Mouse (Mus musculus): ENCODE measurements around the gene Rpl19.

Rpl19 gene

GRCm38 (mm10) chr11:98022253-98022554 lies 4.3 kb upstream of the Rpl19 start:
- DNase-seq (ENCODE audit: low read depth, low spot score), result no peak

DNA sequence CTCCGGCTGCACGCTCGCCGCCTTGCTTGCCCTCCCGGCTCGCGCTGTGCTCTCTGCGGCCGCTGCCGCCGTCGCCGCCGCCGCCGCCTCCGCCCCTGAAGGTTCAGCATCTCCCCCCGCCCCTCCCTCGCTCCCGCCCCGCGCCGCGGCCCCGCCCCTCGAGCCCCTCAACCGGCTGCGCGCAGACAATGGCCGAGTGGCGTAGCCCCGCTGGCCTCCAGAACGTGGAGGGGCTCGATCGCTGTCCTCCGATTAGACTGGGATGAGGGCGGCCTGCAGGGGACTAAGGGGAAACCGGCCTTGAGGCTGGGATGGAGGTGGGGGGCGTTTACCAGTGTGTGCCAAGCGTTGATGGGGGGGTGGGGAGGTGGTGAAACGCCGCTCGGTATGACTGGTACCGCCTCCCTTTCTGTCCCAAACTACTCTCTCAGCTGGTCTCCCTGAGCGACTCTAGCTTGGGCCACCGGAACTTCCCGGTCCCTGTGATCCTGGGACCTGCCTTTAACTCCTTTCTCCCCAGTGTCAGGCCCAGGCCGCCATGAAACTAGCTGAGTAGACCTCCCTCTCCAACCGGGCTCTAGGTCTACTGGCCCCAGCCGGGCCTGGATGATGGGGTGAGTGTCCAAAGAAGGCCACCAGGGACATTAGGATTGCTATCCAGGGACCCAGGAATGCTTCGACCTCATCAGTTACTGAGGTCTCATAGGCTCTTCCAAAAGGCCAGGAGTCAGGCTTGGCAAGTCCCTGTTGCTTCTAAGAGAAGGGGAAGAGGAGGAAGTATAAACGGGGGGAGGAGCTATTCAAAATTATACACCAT lies 3.7 kb upstream of the Rpl19 start, which contains the start of gene Cacnb1:
Cacnb1 (minus strand) TSS at position 480 of the 817 bp plus-strand sequence.
- DNase-seq (ENCODE audit: low read depth, low spot score), result no peak

DNA sequence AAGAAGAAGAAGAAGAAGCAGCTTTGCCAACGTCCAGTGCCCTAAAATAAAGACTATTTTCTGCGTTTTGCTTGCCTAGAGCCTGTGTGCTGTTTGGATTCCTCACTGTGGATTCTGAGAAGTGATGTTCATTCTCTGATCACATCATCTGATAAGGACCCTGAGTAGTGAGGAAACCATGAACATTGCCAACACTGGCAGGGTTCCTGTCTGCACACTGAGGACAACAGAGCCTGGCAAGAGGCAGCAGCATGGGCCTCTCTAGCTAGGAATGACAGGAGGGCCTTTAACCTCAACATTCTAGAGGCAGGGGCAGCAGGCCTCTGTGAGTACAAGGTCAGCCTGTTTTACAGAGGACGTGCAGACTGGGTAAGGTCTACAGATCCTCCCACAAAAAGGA lies 2.0 kb upstream of the Rpl19 start:
- no peak for DNase-seq (ENCODE audit: low read depth, low spot score)

DNA sequence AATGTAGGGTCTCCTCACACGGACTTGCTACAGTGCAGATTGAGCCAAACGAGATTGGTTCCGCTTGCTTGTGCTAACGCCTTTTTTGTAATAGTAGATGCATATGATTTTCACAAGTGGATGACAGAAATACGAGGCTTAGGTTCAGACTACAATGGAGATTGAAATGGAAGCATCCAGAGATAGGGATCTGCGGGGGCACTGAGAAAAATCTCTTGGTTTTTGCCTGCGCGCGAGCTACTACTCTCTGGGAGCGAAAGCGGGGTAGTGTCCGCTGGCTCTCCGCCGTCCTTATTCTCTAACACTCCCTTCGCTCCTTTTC lies 301 bp upstream of the Rpl19 start:
- DNase-seq (ENCODE audit: low read depth, low spot score), result no peak

DNA sequence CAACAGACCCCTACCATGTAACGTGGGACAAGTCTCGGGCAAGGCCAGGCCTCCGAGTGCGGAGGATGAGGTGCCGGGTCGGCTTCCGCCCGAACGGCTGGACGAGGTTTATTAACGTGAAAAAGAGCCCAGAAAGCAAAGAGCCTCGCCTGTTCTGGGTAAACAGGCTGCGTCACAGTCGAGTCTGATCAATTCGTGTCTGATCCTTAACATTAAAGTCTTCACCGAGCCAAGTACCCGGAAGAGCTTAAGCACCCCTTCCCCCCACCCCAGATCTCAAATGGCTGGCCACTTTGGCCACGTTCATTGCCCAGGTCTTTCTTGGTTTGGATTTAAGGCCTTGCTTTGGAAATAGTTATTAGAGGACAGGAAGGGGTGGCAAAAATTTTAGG lies 783 bp downstream of the Rpl19 start:
- DNase-seq (ENCODE audit: low read depth, low spot score), result no peak

DNA sequence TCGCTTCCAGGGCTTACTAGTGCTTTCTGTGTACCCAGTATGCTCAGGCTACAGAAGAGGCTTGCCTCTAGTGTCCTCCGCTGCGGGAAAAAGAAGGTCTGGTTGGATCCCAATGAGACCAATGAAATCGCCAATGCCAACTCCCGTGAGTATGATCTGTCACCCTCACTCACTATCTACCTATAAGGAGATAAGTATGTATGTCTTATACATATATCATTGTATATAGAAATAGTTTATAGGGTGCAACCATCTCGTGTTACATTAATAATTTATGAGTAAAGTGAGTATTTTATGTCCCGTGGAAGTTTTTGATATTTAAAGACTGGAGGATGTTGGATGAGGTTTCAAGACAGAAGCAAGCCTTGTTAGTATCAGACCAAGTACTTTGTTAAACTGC lies 1.3 kb downstream of the Rpl19 start:
- no peak for DNase-seq (ENCODE audit: low read depth, low spot score)

DNA sequence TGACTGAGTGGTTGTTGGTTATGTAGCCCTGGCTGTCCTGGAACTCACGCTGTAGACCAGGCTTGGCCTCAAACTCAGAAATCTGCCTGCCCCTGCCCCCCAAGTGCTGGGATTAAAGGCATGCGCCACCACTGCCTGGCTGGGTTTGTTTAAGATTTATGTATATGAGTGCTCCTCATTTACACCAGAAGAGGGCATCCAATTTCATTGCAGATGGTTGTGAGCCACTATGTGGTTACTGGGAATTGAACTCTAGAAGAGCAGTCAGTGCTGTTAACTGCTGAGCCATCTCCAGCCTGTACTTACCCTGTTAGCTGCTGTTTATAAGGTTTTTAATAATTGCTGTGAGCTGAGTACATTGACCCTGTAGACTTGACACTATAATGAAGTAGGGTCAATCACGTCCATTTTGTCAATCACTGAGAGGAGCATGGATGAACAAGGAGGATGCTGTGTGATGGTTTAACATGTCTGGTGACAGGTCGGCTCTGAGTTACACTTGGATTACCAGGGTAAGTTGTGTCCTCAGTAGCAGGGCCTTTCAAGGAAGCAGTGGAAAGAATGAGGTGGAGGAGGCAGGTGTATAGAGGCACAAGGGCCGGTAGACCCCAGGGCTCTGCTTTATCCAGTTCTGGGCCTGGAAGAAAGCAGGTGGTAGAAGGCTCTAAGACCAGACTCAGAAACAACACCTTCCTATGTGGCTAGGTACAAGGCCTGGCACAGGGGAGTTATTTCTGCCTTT lies 4.4 kb downstream of the Rpl19 start:
- DNase-seq (ENCODE audit: low read depth, low spot score), result no peak

GRCm38 (mm10) chr11:98031443-98031770 lies 4.9 kb downstream of the Rpl19 start:
- DNase-seq (ENCODE audit: low read depth, low spot score), result peak; percentile 42

DNA sequence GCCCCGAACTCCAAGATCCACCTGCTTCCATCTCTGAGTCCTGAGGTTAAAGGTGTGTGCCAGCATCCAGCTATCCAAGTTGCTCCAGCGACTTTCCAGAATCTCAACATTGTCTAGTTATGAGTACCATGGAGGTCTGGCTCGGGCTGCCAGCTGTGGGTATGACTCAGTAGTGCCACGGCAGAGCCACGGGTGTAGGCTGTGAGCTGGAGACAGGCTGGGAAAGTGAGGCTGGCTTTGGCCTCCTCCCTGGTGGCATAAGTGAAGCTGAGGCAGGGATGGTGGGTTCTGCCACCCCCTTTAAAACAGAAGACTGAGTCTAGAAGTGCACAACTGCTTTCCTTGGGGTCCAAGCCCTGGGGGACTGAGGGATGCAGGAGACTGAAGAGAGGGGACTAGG lies 7.6 kb downstream of the Rpl19 start:
- no peak for DNase-seq (ENCODE audit: low read depth, low spot score)

- no peak for DNase-seq (ENCODE audit: low read depth, low spot score)
Measured at GRCm38 (mm10) chr11:98034840-98035239, 8.3 kb downstream of the Rpl19 start.

DNA sequence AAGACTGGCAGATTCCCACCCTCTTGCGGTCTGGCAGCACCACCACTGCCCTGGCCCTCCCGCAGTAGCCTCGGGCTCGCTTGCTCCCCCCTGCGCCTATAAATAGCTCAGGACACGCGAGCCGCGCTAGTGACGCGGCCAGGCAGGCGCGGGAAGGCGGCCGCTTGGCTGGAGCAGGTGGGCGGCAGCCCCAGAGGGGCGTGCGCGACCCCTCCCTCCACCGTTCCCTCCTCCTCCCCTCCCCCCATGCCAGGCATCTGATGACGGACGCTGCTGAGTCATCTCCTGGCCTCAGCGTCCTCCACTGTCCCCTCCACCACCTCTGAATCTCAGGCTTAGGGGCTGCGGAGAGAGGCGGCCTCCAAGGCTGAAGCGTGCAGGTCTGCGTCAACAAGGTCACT lies 9.5 kb downstream of the Rpl19 start:
- DNase-seq (ENCODE audit: low read depth, low spot score), result no peak

DNA sequence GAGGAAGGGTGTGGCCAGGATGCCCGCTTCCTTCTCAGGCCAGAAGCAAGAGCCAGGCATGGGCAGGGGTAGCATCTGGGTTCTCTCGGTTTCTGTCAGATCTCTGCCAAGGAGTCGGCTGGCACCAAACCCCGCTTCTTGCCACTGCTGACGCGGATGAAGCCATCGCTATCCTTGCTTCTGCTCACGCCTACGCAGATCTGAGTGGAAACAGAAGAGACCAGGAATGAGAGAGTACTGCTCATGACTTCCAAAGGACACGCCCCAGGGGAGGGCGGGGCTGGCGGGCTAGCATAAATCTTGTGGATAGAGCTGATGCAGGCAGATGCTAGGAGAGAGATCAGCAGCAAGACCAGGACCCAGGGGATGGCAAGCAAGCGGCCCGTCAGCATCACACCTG lies 11.4 kb downstream of the Rpl19 start:
- no peak for DNase-seq (ENCODE audit: low read depth, low spot score)

DNA sequence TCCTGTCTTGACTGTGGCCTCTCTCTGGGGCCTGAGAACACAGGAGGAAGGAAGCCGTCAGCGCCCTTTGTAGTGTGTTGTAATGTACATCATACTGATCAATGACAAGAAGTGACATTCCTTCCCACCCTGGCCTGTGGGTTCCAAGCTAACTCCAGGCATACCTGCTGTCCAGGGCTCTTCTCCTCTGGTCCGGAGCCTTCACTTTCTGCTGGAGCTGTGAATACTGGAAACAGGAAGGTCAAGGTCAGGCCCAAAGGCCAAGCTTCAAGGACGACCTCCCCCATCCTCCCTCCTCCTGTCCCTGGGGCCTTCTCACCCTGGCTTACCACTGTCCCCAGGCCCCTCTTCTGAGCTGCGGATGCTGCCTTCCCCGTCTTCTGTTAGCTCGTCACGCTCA lies 14.5 kb downstream of the Rpl19 start:
- DNase-seq (ENCODE audit: low read depth, low spot score), result no peak

GRCm38 (mm10) chr11:98042741-98043140 lies 16.2 kb downstream of the Rpl19 start:
- DNase-seq (ENCODE audit: low read depth, low spot score), result no peak

DNA sequence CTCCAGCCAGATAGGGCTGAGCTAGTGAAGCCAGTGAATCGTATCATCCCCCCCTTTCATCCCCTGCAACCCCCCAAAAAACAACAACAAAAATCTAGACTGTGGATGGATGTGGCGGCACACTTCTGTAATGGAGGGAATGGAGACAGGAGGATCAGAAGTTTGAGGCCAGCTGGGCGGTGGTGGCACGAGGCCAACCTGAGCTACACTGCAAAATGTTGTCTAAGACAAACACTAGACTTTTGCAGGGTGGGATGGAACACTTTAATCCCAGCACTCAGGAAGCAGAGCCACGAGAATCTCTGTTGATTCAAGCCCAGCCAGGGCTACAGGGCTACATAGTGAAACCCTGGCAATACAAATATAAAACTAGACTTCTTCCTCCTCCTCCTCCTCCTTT lies 17.6 kb downstream of the Rpl19 start:
- no peak for DNase-seq (ENCODE audit: low read depth, low spot score)

GRCm38 (mm10) chr11:98045596-98045995 lies 19.1 kb downstream of the Rpl19 start:
- no peak for DNase-seq (ENCODE audit: low read depth, low spot score)

DNA sequence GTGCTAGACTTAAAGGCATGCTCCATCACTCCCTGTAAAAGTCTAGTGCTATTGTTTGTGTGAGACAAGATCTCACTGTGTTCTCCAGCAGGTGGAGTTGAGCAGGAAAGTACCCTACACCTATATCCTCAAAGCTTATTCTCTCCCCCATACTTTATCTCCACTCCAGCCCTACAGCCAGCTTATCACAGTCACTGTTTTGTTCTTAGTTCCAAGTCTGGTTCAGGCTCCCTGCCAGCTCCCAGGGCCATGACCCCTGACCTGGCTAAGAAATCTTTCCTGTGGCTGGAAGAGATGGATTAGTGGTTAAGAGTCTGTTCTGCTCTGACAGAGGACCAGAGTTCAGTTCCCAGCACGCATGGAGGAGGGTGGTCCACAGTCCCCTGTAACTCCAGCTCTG lies 20.0 kb downstream of the Rpl19 start:
- DNase-seq (ENCODE audit: low read depth, low spot score), result no peak

DNA sequence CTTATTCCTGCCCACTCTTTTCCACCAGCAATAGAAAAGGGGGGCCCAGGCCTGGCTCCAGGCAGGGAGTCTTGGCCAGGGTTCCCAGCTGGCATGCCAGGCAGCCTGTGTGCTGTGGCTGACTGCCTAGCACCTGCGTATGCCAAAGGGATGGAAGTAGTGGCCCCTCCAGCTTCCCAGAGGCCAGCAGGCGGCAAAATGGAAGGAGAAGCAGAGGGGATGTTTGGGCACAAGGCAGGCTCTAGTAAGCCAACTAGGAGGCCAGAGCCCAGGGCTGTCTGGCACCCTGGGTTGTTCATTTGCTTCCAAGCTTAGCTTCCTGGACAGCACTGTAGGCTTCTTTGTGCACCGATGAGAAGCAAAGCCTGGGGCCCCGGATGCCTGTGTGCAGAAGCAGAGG lies 21.2 kb downstream of the Rpl19 start:
- DNase-seq (ENCODE audit: low read depth, low spot score), result no peak

GRCm38 (mm10) chr11:98049672-98050519 lies 23.4 kb downstream of the Rpl19 start:
- DNase-seq (ENCODE audit: low read depth, low spot score), result no peak

GRCm38 (mm10) chr11:98050520-98050815 lies 24.0 kb downstream of the Rpl19 start:
- no peak for DNase-seq (ENCODE audit: low read depth, low spot score)

GRCm38 (mm10) chr11:98050940-98051339 lies 24.4 kb downstream of the Rpl19 start:
- DNase-seq (ENCODE audit: low read depth, low spot score), result no peak

- DNase-seq (ENCODE audit: low read depth, low spot score), result no peak
Measured at GRCm38 (mm10) chr11:98051611-98052128, 25.2 kb downstream of the Rpl19 start.

Data from c-Kit-negative CD71-positive TER-119-positive erythroid progenitor cells, embryonic 14.5 days (primary cell).